Mouse (Mus musculus) limb, embryonic 14.5 days (tissue): ENCODE measurements at regions not wholly inside any gene's neighbourhood (a gene's known extent, or its start where the extent isn't known, plus 50 kb on each side); places are given as distances from the start of the nearest gene placed in this dataset.

ENCODE experiments used
- ATAC-seq: fragments of 200-750 bp; cut with Nextera tagmentation; 2 replicates; pipeline ENCODE4 v1.8.0; 2017; ENCODE audit warnings: low read depth, moderate number of reproducible peaks, moderate TSS enrichment; ENCODE audit not compliant: low FRiP score
- DNase-seq: peaks from one replicate; pipeline ENCODE4 v3.0.0-alpha.2; 2015; ENCODE audit warnings: low spot score
- H3K27ac ChIP-seq: fragments of 300-500 bp; sonication (generic); replicated peaks from 2 replicates; pipeline ENCODE4 v1.5.1; 2014; ENCODE audit warnings: low read depth, mild to moderate bottlenecking, low read length, moderate library complexity, mixed read lengths
- H3K27me3 ChIP-seq: fragments of 300-500 bp; sonication (generic); 2 replicates; pipeline ENCODE4 v1.6.1; 2014; ENCODE audit warnings: low read length, mixed read lengths; ENCODE audit not compliant: control insufficient read depth, insufficient read depth
- H3K36me3 ChIP-seq: fragments of 300-500 bp; sonication (generic); 2 replicates; pipeline ENCODE4 v1.6.1; 2014; ENCODE audit warnings: mild to moderate bottlenecking, low read length, moderate library complexity, mixed read lengths; ENCODE audit not compliant: control insufficient read depth, insufficient read depth
- H3K4me1 ChIP-seq: fragments of 300-500 bp; sonication (generic); 2 replicates; pipeline ENCODE4 v1.6.1; 2014; ENCODE audit warnings: antibody characterized with exemption, low read length, mixed read lengths; ENCODE audit not compliant: control insufficient read depth, insufficient read depth
- H3K4me2 ChIP-seq: fragments of 300-500 bp; sonication (generic); replicated peaks from 2 replicates; pipeline ENCODE4 v1.6.1; 2014; ENCODE audit warnings: low read depth, mild to moderate bottlenecking, low read length, moderate library complexity; ENCODE audit not compliant: severe bottlenecking
- H3K4me3 ChIP-seq: fragments of 300-500 bp; sonication (generic); replicated peaks from 2 replicates; pipeline ENCODE4 v1.5.1; 2014; ENCODE audit warnings: low read length
- H3K9ac ChIP-seq: fragments of 300-500 bp; sonication (generic); 2 replicates; pipeline ENCODE4 v1.6.1; 2014; ENCODE audit warnings: mild to moderate bottlenecking, low read depth, low read length, moderate library complexity; ENCODE audit not compliant: severe bottlenecking
- H3K9me3 ChIP-seq: fragments of 300-500 bp; sonication (generic); 2 replicates; pipeline ENCODE4 v1.6.1; 2016; ENCODE audit warnings: low read length; ENCODE audit not compliant: control insufficient read depth
- POLR2A ChIP-seq: fragments of 200-500 bp; IDR thresholded peaks from 2 replicates; pipeline ENCODE4 v1.8.0; 2012; ENCODE audit warnings: inconsistent platforms, mild to moderate bottlenecking, moderate library complexity, borderline replicate concordance; ENCODE audit not compliant: insufficient read depth, insufficient read length; ENCODE audit errors: extremely low read depth
- WGBS: fragments of 180-500 bp; shearing (Covaris S2); extraction: QIAGEN DNeasy Blood & Tissue Kit; methylation state at CpG from one replicate; pipeline ENCODE4 v1.1.7; 2014; 5-methylcytosine and 5-hydroxymethylcytosine counted together

DNA sequence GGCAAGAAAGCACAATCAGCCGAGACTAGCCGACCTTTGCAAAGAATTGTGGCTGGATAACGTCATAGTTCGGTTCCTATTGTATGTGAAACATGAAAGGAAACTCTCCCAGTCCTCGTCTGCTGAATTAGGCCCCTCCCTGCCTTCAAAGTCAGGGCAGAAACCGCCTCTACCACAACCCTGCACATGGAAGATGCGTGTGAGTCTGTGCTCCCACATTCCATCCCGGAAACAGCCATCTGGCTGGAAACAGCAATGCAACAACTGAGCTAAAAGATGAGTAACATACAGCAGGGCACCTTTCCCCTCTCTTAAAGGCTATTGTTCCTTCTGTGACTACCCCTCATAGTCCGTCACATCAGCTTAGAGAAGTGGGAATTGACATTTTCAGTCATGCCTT is 422.1 kb upstream of the Prickle1 start:
- H3K9me3 ChIP-seq: no peaks in the 10 kb centered on the region
- H3K9ac ChIP-seq: no peak overlapping the region
- WGBS: 60% methylated on average over 9 of the region's 9 CpGs
- ATAC-seq (no peak), DNase-seq (no peak)
- H3K27me3 ChIP-seq: no peaks in the 10 kb centered on the region
- no peak overlapping the region for H3K27ac ChIP-seq
- H3K36me3 ChIP-seq: no peaks in the 10 kb centered on the region
- no peak overlapping the region for H3K4me2 ChIP-seq
- TF ChIP-seq POLR2A: no peak
- 0 out of 2 replicates have a peak, but pooled peaks cover 2% of the 10 kb centered on the region for H3K4me1 ChIP-seq
- no peak overlapping the region for H3K4me3 ChIP-seq

DNA sequence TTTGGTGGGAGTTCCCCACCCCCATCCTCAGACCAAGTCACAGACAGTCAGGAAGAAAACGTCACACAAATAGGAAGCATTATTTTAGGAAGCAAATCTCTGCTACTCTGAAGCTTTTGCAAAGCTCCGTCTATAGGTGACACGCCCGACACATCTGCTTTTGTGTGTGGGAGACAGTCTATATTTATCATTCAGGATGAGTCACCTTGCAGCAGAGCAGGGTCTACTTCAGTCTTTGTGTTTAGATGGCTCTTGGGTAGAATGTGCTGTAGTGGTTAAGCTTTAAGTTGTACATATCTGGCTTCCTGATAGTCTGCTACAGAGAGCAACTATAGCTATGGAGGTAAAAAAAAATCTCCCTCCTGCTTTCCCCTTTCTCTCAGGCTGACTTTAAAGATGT is 415.8 kb upstream of the Prickle1 start:
- DNase-seq (no peak), ATAC-seq (no peak)
- TF ChIP-seq POLR2A: no peak
- no peak overlapping the region for H3K4me2 ChIP-seq
- no peaks in the 10 kb centered on the region for H3K9me3 ChIP-seq
- no peak overlapping the region for H3K9ac ChIP-seq
- WGBS: 79% methylated on average over 4 of the region's 4 CpGs
- no peaks in the 10 kb centered on the region for H3K36me3 ChIP-seq
- no peak overlapping the region for H3K27ac ChIP-seq
- H3K4me3 ChIP-seq: no peak overlapping the region
- peaks cover 5% of the 10 kb centered on the region; the same call in 1 of the 2 replicates for H3K4me1 ChIP-seq
- no peaks in the 10 kb centered on the region for H3K27me3 ChIP-seq

GRCm38 (mm10) chr15:94006082-94006481 is 410.4 kb upstream of the Prickle1 start:
- DNase-seq (no peak), ATAC-seq (no peak)
- Histone ChIP-seq H3K36me3 (no peaks in the 10 kb centered on the region), H3K27ac (no peak overlapping the region), H3K4me1 (peaks cover 15% of the 10 kb centered on the region; the same call in 1 of the 2 replicates), H3K4me3 (no peak overlapping the region), H3K9ac (no peak overlapping the region), H3K27me3 (no peaks in the 10 kb centered on the region), H3K4me2 (no peak overlapping the region), H3K9me3 (no peaks in the 10 kb centered on the region)
- 18% methylated on average over 5 of the region's 5 CpGs for WGBS
- no peak for TF ChIP-seq POLR2A

DNA sequence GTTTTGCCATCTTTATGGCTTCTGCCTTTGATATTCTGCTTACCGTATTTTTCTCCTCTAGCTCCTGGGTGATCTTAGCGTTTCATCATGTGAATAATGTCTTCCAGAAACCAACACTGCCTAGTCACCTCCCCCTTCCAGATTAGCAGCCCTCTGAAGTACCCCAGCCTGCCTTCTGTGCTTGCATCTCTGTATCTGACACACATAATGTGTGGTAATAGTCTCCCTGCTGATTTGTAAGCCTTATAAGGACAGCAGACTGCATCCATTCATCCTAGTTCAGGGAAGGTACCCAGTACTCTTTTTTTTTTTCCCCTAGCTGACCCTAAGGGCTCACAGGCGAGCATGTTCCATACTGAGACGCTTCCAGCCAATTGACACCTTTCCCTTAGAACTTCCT is 409.2 kb upstream of the Prickle1 start:
- Histone ChIP-seq H3K4me3 (no peak overlapping the region), H3K27ac (no peak overlapping the region), H3K36me3 (no peaks in the 10 kb centered on the region), H3K4me1 (peaks cover 15% of the 10 kb centered on the region; the same call in 1 of the 2 replicates), H3K4me2 (no peak overlapping the region), H3K9me3 (no peaks in the 10 kb centered on the region), H3K9ac (no peak overlapping the region), H3K27me3 (no peaks in the 10 kb centered on the region)
- no peak for ATAC-seq
- no peak for DNase-seq
- 17% methylated on average over 4 of the region's 4 CpGs for WGBS
- TF ChIP-seq POLR2A: no peak

- no peak overlapping the region for H3K9ac ChIP-seq
- TF ChIP-seq POLR2A: no peak
- no peaks in the 10 kb centered on the region for H3K9me3 ChIP-seq
- no peak overlapping the region for H3K4me3 ChIP-seq
- H3K4me1 ChIP-seq: peaks cover 15% of the 10 kb centered on the region; the same call in 1 of the 2 replicates
- H3K36me3 ChIP-seq: no peaks in the 10 kb centered on the region
- no peak for ATAC-seq
- whole genome bisulfite sequencing: 33% methylated on average over 7 of the region's 7 CpGs
- DNase-seq: no peak
- no peak overlapping the region for H3K27ac ChIP-seq
- H3K4me2 ChIP-seq: no peak overlapping the region
- no peaks in the 10 kb centered on the region for H3K27me3 ChIP-seq
Observed at GRCm38 (mm10) chr15:94003145-94003544, 407.5 kb upstream of the Prickle1 start.

DNA sequence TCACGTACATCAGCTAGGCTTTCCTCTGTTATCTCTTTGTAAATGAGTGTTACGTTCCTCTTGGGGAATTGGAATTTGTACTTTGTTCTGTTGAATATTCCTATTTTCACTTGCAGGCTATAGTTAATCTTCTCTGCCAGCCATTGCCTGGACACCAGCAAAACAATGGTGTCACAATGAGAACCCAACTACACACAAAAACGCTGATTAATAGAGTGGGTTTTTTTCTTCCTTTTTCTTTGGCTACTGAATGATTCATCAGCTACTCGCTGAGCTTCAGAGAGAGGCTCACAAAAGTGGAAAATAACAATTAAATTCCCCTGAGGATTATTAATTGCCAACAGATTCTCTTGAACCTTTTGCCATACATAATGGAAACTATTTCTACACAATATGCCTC is 398.9 kb upstream of the Prickle1 start:
- Histone ChIP-seq H3K9ac (no peak overlapping the region), H3K9me3 (no peaks in the 10 kb centered on the region), H3K27me3 (no peaks in the 10 kb centered on the region), H3K4me1 (no peaks in the 10 kb centered on the region), H3K36me3 (no peaks in the 10 kb centered on the region), H3K27ac (no peak overlapping the region), H3K4me3 (no peak overlapping the region), H3K4me2 (no peak overlapping the region)
- ATAC-seq (no peak), DNase-seq (no peak)
- TF ChIP-seq POLR2A: no peak
- WGBS: 84% methylated on average over 4 of the region's 4 CpGs
